Mouse (Mus musculus) stomach, postnatal 0 days (tissue): Measurements from ENCODE around the gene Rtf1. TPM values are rescaled to one million over a fixed set of nuclear protein-coding genes. Genes with fewer than 3 reads are reported as not detected.

ENCODE experiments used
- ATAC-seq: fragments of 200-750 bp; cut with Nextera tagmentation; 2 replicates; pipeline ENCODE4 v1.8.0; 2017; ENCODE audit not compliant: low FRiP score, low TSS enrichment
- DNase-seq: peaks from one replicate; pipeline ENCODE4 v3.0.0-alpha.2; 2016; ENCODE audit warnings: low spot score
- H3K27ac ChIP-seq: fragments of 300-500 bp; sonication (generic); replicated peaks from 2 replicates; pipeline ENCODE4 v1.5.1; 2014; ENCODE audit warnings: mild to moderate bottlenecking, control low read depth
- H3K27me3 ChIP-seq: fragments of 300-500 bp; sonication (generic); 2 replicates; pipeline ENCODE4 v1.6.1; 2014; ENCODE audit warnings: low read length; ENCODE audit not compliant: control insufficient read depth, insufficient read depth
- H3K36me3 ChIP-seq: fragments of 300-500 bp; sonication (generic); 2 replicates; pipeline ENCODE4 v1.6.1; 2014; ENCODE audit warnings: low read length, mixed read lengths; ENCODE audit not compliant: control insufficient read depth, insufficient read depth
- H3K4me1 ChIP-seq: fragments of 300-500 bp; sonication (generic); replicated peaks from 2 replicates; pipeline ENCODE4 v1.6.1; 2014; ENCODE audit warnings: antibody characterized with exemption; ENCODE audit not compliant: control insufficient read depth, insufficient read depth
- H3K4me2 ChIP-seq: fragments of 300-500 bp; sonication (generic); replicated peaks from 2 replicates; pipeline ENCODE4 v1.6.1; 2014; ENCODE audit warnings: low read depth, mild to moderate bottlenecking, control low read depth, moderate library complexity
- H3K4me3 ChIP-seq: fragments of 300-500 bp; sonication (generic); 2 replicates; pipeline ENCODE4 v1.5.1; 2014; ENCODE audit warnings: low read depth, low read length, control low read depth
- H3K9ac ChIP-seq: fragments of 300-500 bp; sonication (generic); 2 replicates; pipeline ENCODE4 v1.6.1; 2014; ENCODE audit warnings: mild to moderate bottlenecking, low read length, control low read depth, mixed read lengths
- H3K9me3 ChIP-seq: fragments of 300-500 bp; sonication (generic); 2 replicates; pipeline ENCODE4 v1.6.1; 2016; ENCODE audit warnings: low read length; ENCODE audit not compliant: control insufficient read depth
- CTCF ChIP-seq: IDR thresholded peaks from 2 replicates; pipeline ENCODE4 v1.5.1; 2016; ENCODE audit warnings: antibody characterized with exemption, low read depth, mild to moderate bottlenecking, moderate library complexity
- EP300 ChIP-seq: optimal IDR thresholded peaks from 2 replicates; pipeline ENCODE3; 2016; ENCODE audit warnings: antibody characterized with exemption
- WGBS: fragments of 180-500 bp; shearing (Covaris S2); extraction: QIAGEN DNeasy Blood & Tissue Kit; methylation state at CpG from one replicate; pipeline ENCODE4 v1.1.7; 2014; 5-methylcytosine and 5-hydroxymethylcytosine counted together
- polyA plus RNA-seq: library from polyadenylated mRNA; unstranded; fragments of >200 nt; fragmentation: Nextera tagmentation; extraction: Ambion mirVana; gene quantifications from 2 replicates; pipeline ENCODE4 v1.2.1, GENCODE M21; 2015

The Rtf1 gene
- polyA plus RNA-seq, 1 experiment from 2014 or later, result 33.2 TPM

GRCm38 (mm10) chr2:119760251-119760650, 85.4 kb downstream of the Rtf1 start, which contains the start of gene Ltk:
Ltk (minus strand) TSS chr2:119760431.
- no peaks in the 10 kb centered on the region for H3K9me3 ChIP-seq
- no peak within 1 kb of the TSS for H3K27ac ChIP-seq
- H3K36me3 ChIP-seq, result no peaks in the 10 kb centered on the region
- peaks cover 9% of the 10 kb centered on the region; the same call in 1 of the 2 replicates for H3K27me3 ChIP-seq
- WGBS, result 14% methylated on average over 9 of the region's 9 CpGs
- no peak within 1 kb of the TSS for H3K9ac ChIP-seq
- H3K4me3 ChIP-seq, result no peak within 1 kb of the TSS
- no peaks in the 10 kb centered on the region for H3K4me1 ChIP-seq
- no peak for DNase-seq
- no peak for TF ChIP-seq EP300
- TF ChIP-seq CTCF, result no peak
- ATAC-seq, result peak; percentile 63
- no peak within 1 kb of the TSS; the same call in 1 of the 2 replicates for H3K4me2 ChIP-seq

GRCm38 (mm10) chr2:119762276-119762675, 87.4 kb downstream of the Rtf1 start:
- H3K4me1 ChIP-seq, result no peaks in the 10 kb centered on the region
- H3K36me3 ChIP-seq, result peaks cover 1% of the 10 kb centered on the region; the same call in 1 of the 2 replicates
- WGBS, result 80% methylated on average over 1 of the region's 1 CpGs
- H3K4me3 ChIP-seq, result no peak overlapping the region
- peaks cover 9% of the 10 kb centered on the region; the same call in 1 of the 2 replicates for H3K27me3 ChIP-seq
- ATAC-seq (no peak), DNase-seq (no peak)
- TF ChIP-seq CTCF (no peak), EP300 (no peak)
- H3K4me2 ChIP-seq, result no peak overlapping the region
- H3K27ac ChIP-seq, result no peak overlapping the region
- no peaks in the 10 kb centered on the region for H3K9me3 ChIP-seq
- H3K9ac ChIP-seq, result no peak overlapping the region

- no peaks in the 10 kb centered on the region for H3K9me3 ChIP-seq
- H3K27me3 ChIP-seq, result peaks cover 3% of the 10 kb centered on the region; the same call in 1 of the 2 replicates
- ATAC-seq (no peak), DNase-seq (no peak)
- no peak overlapping the region for H3K4me2 ChIP-seq
- WGBS, result 71% methylated on average over 4 of the region's 4 CpGs
- no peak overlapping the region for H3K27ac ChIP-seq
- no peak overlapping the region for H3K4me3 ChIP-seq
- H3K36me3 ChIP-seq, result peaks cover 9% of the 10 kb centered on the region; the same call in 1 of the 2 replicates
- no peaks in the 10 kb centered on the region for H3K4me1 ChIP-seq
- no peak overlapping the region for H3K9ac ChIP-seq
- TF ChIP-seq CTCF, result no peak
- no peak for TF ChIP-seq EP300
Observed at GRCm38 (mm10) chr2:119763924-119764323, 89.1 kb downstream of the Rtf1 start.

- H3K36me3 ChIP-seq, result peaks cover 25% of the 10 kb centered on the region
- TF ChIP-seq EP300, result no peak
- TF ChIP-seq CTCF, result peak; percentile 49
- no peak for ATAC-seq
- H3K4me3 ChIP-seq, result no peak overlapping the region
- WGBS, result 92% methylated on average over 6 of the region's 6 CpGs
- H3K27ac ChIP-seq, result no peak overlapping the region
- DNase-seq, result no peak
- no peaks in the 10 kb centered on the region for H3K9me3 ChIP-seq
- no peaks in the 10 kb centered on the region for H3K27me3 ChIP-seq
- no peak overlapping the region for H3K9ac ChIP-seq
- H3K4me2 ChIP-seq, result no peak overlapping the region
- H3K4me1 ChIP-seq, result no peaks in the 10 kb centered on the region
Observed at GRCm38 (mm10) chr2:119767246-119767645, 92.4 kb downstream of the Rtf1 start.

Other genes starting within 250 kb of the Rtf1 start
- 1.9 and 2.0 TPM in 2 replicates for gene Ino80, start 197.4 kb upstream of the Rtf1 start, polyA plus RNA-seq
- gene Exd1, start 127.4 kb upstream of the Rtf1 start, polyA plus RNA-seq, result 0.16 and 0.35 TPM in 2 replicates
- gene Chp1, start 127.4 kb upstream of the Rtf1 start, polyA plus RNA-seq, result 127 and 134 TPM in 2 replicates
- 17.6 and 23.7 TPM in 2 replicates for gene Nusap1, start 56.8 kb upstream of the Rtf1 start, polyA plus RNA-seq
- gene Oip5, start 56.6 kb upstream of the Rtf1 start, polyA plus RNA-seq, result 8.5 and 9.3 TPM in 2 replicates
- gene Ndufaf1, start 12.2 kb upstream of the Rtf1 start, polyA plus RNA-seq, result 28.0 and 28.6 TPM in 2 replicates
- 9.8 and 12.1 TPM in 2 replicates for gene Itpka, start 67.3 kb downstream of the Rtf1 start, polyA plus RNA-seq
- 2.2 and 2.3 TPM in 2 replicates for gene Ltk, start 85.4 kb downstream of the Rtf1 start, polyA plus RNA-seq
- gene Rpap1, start 112.5 kb downstream of the Rtf1 start, polyA plus RNA-seq, result 10.1 and 10.4 TPM in 2 replicates
- 20.6 and 22.8 TPM in 2 replicates for gene Tyro3, start 122.7 kb downstream of the Rtf1 start, polyA plus RNA-seq
- 9.4 TPM in 2 replicates for gene Mga, start 222.2 kb downstream of the Rtf1 start, polyA plus RNA-seq